Comparison of ENCODE assay signal across 29 mouse cellular contexts in genomic region chr2:153022855-153023254, GRCm38 (mm10). TPM values are rescaled to one million over a fixed set of nuclear protein-coding genes. Genes with fewer than 3 reads are reported as not detected.
DNase-seq lines count a peak whose midpoint lies in the region; ATAC-seq lines count a peak whose summit lies in the region.
"Had no signal": no experiment of that assay in that cellular context is flagged by ENCODE, and none has a peak within 500 bp of the region (broad histone marks: within the 10 kb centered on the region; RNA-seq: fewer than 3 reads in every experiment).

No protein-coding gene starts in this region.

- peaks cover 6% of the 10 kb centered on the region; the same call in 1 of the 2 replicates for H3K9me3 ChIP-seq in megakaryocyte, embryonic 14.5 days
- H3K9me3 ChIP-seq: embryonic facial prominence, embryonic 13.5 days; embryonic facial prominence, embryonic 15.5 days; forebrain, embryonic 10.5 days; forebrain, embryonic 12.5 days; G1E had no signal

- no peak for DNase-seq in frontal cortex, postnatal 14 days (ENCODE audit: low spot score in 2 of 2)
- DNase-seq in right cerebral cortex, adult 2 months (ENCODE audit: low spot score in 2 of 2): peak; percentile 30 to 41
- DNase-seq in right cerebral cortex, postnatal 10 days (ENCODE audit: low spot score in 2 of 2): no peak
- DNase-seq: adrenal gland, adult 8-10 months; adrenal gland, postnatal 14 days; adrenal gland, postnatal 36 days; B cell, adult 2 months; cerebellum, adult 11 months; cerebellum, adult 18-20 months; cerebellum, adult 8-10 months; cerebellum, adult 9-11 months; cerebellum, postnatal 36 days; embryo, embryonic 11 days had no signal

- peaks cover 13% of the 10 kb centered on the region for H3K4me1 ChIP-seq in megakaryocyte, embryonic 14.5 days
- H3K4me1 ChIP-seq: embryonic facial prominence, embryonic 13.5 days; embryonic facial prominence, embryonic 15.5 days; forebrain, embryonic 12.5 days had no signal

- ATAC-seq in frontal cortex, adult (ENCODE audit: low TSS enrichment): peak; percentile 95
- no peak for ATAC-seq in megakaryocyte, adult 5-6 weeks (ENCODE audit: poor library complexity, severe bottlenecking)
- ATAC-seq: activated CD4-positive, CD25-positive, alpha-beta regulatory T cell, adult 4 months; CD4-positive, CD25-positive, alpha-beta regulatory T cell, adult 4 months; forebrain, embryonic 14.5 days; forebrain, embryonic 16.5 days; Patski had no signal

- H3K4me3 ChIP-seq in megakaryocyte, embryonic 14.5 days (replicated peaks): peak overlapping the region; percentile 21
- H3K4me3 ChIP-seq: embryonic facial prominence, embryonic 13.5 days; embryonic facial prominence, embryonic 15.5 days; erythroblast, embryonic 14.5 days; forebrain, embryonic 10.5 days; forebrain, embryonic 12.5 days had no signal

- no peaks in the 10 kb centered on the region for H3K36me3 ChIP-seq in megakaryocyte, embryonic 14.5 days (replicated peaks; ENCODE audit: low read length)
- H3K36me3 ChIP-seq: embryonic facial prominence, embryonic 13.5 days; embryonic facial prominence, embryonic 15.5 days; forebrain, embryonic 10.5 days; forebrain, embryonic 12.5 days; G1E had no signal

- peaks cover 66% of the 10 kb centered on the region for H3K27me3 ChIP-seq in megakaryocyte, embryonic 14.5 days (replicated peaks)

RNA-seq across cellular contexts. Expression of gene Pdrg1, which starts 7.6 kb away (rescaled TPM):
- 9.7 and 47.3 TPM in 2 replicates for polyA plus RNA-seq in megakaryocyte, embryonic 14.5 days (2012; ENCODE audit: insufficient read depth, low replicate concordance)
- total RNA-seq in megakaryocyte, adult 5-6 weeks (2015): 34.0 and 38.6 TPM in 2 replicates
- 80.2 and 129 TPM in 2 replicates for total RNA-seq in megakaryocyte, adult 5-6 weeks (2017)

RNA-seq across cellular contexts. Expression of gene Xkr7, which starts 8.8 kb away (rescaled TPM):
- not detected in 2 replicates for polyA plus RNA-seq in megakaryocyte, embryonic 14.5 days (2012; ENCODE audit: insufficient read depth, low replicate concordance)
- total RNA-seq in megakaryocyte, adult 5-6 weeks (2015): not detected in 2 replicates
- not detected in 2 replicates for total RNA-seq in megakaryocyte, adult 5-6 weeks (2017)
- total RNA-seq: CH12.LX; common myeloid progenitor, adult 5-6 weeks had no signal
- polyA plus RNA-seq: activated CD4-positive, CD25-positive, alpha-beta regulatory T cell, adult 4 months; CD4-positive, CD25-positive, alpha-beta regulatory T cell, adult 4 months; embryonic facial prominence, embryonic 13.5 days; embryonic facial prominence, embryonic 15.5 days; erythroblast, embryonic 14.5 days; G1E; Patski had no signal

RNA-seq across cellular contexts. Expression of gene Ccm2l, which starts 42.9 kb away (rescaled TPM):
- polyA plus RNA-seq in megakaryocyte, embryonic 14.5 days (2012; ENCODE audit: insufficient read depth, low replicate concordance): not detected in 2 replicates
- total RNA-seq in megakaryocyte, adult 5-6 weeks (2015): 0.59 TPM in 1 of 2 replicates, not detected in the other
- 0.22 TPM in 1 of 2 replicates, not detected in the other for total RNA-seq in megakaryocyte, adult 5-6 weeks (2017)
- total RNA-seq: CH12.LX; common myeloid progenitor, adult 5-6 weeks had no signal
- polyA plus RNA-seq: activated CD4-positive, CD25-positive, alpha-beta regulatory T cell, adult 4 months; CD4-positive, CD25-positive, alpha-beta regulatory T cell, adult 4 months; erythroblast, embryonic 14.5 days; G1E; Patski had no signal

Comparison
In these comparisons a context has a peak if more than half of its experiments do, and no peak if none do; other contexts are left out.
1. DNase-seq: peak in right cerebral cortex, adult 2 months (2 of 2); none in frontal cortex, postnatal 14 days (0 of 2) and right cerebral cortex, postnatal 10 days (0 of 2).